Mouse (Mus musculus): Measurements from ENCODE around the gene Mocs3.

The Mocs3 gene

GRCm38 (mm10) chr2:168243278-168243677, 12.9 kb downstream of the Mocs3 start:
- no peak for DNase-seq

GRCm38 (mm10) chr2:168245571-168245970, 15.1 kb downstream of the Mocs3 start:
- no peak for DNase-seq

- no peak for DNase-seq
Measured at GRCm38 (mm10) chr2:168248167-168248855, 17.9 kb downstream of the Mocs3 start.

- no peak for DNase-seq
Measured at GRCm38 (mm10) chr2:168248856-168249245, 18.4 kb downstream of the Mocs3 start.

GRCm38 (mm10) chr2:168250270-168250669, 19.8 kb downstream of the Mocs3 start:
- peak; percentile 96 for DNase-seq

- no peak for DNase-seq
Measured at GRCm38 (mm10) chr2:168252639-168253292, 22.3 kb downstream of the Mocs3 start.

- no peak for DNase-seq
Measured at GRCm38 (mm10) chr2:168253822-168254221, 23.4 kb downstream of the Mocs3 start.

- DNase-seq, result no peak
Measured at GRCm38 (mm10) chr2:168256506-168256905, 26.1 kb downstream of the Mocs3 start.

GRCm38 (mm10) chr2:168257188-168257587, 26.8 kb downstream of the Mocs3 start:
- DNase-seq, result no peak

- DNase-seq, result peak; percentile 95
Measured at GRCm38 (mm10) chr2:168259046-168259445, 28.6 kb downstream of the Mocs3 start.

GRCm38 (mm10) chr2:168260124-168260523, 29.7 kb downstream of the Mocs3 start:
- no peak for DNase-seq

GRCm38 (mm10) chr2:168260900-168261299, 30.5 kb downstream of the Mocs3 start:
- no peak for DNase-seq

GRCm38 (mm10) chr2:168268033-168268432, 37.6 kb downstream of the Mocs3 start:
- no peak for DNase-seq

- DNase-seq, result no peak
Measured at GRCm38 (mm10) chr2:168273387-168273786, 43.0 kb downstream of the Mocs3 start.

- DNase-seq, result peak; percentile 92
Measured at GRCm38 (mm10) chr2:168274374-168274935, 44.0 kb downstream of the Mocs3 start.

GRCm38 (mm10) chr2:168280729-168281581, 50.5 kb downstream of the Mocs3 start:
- DNase-seq, result no peak

GRCm38 (mm10) chr2:168281582-168281981, 51.2 kb downstream of the Mocs3 start, which contains the start of gene Kcng1:
Kcng1 (minus strand) TSS chr2:168281736.
- no peak for DNase-seq

Data from heart, adult 11 months (tissue).